Mouse (Mus musculus) embryo, embryonic 11.5 days (tissue): Measurements from ENCODE around the gene AI987944.

Experiments used
- DNase-seq: peaks from one replicate; pipeline ENCODE4 v3.0.0-alpha.2; 2012; ENCODE audit warnings: low read depth, low spot score

Gene AI987944

GRCm38 (mm10) chr7:41393048-41393971 is at the start of gene AI987944:
Gene AI987944, minus strand, starts transcription at chr7:41393379.
- peak; percentile 82 for DNase-seq

GRCm38 (mm10) chr7:41394130-41394529 is 951 bp upstream of the AI987944 start:
- DNase-seq = no peak
